Mouse (Mus musculus) forebrain, embryonic 16.5 days (tissue): ENCODE measurements around the gene Olfr943. TPM values are rescaled to one million over a fixed set of nuclear protein-coding genes. Genes with fewer than 3 reads are reported as not detected.

Experiments used
- ATAC-seq: fragments of 200-750 bp; cut with Nextera tagmentation; 2 replicates; pipeline ENCODE4 v1.8.0; 2017; ENCODE audit warnings: mild to moderate bottlenecking, moderate library complexity
- H3K27ac ChIP-seq: fragments of 300-500 bp; sonication (generic); 2 replicates; pipeline ENCODE4 v1.5.1; 2014; ENCODE audit warnings: low read length, control low read depth
- H3K27me3 ChIP-seq: fragments of 300-500 bp; sonication (generic); replicated peaks from 2 replicates; pipeline ENCODE4 v1.6.1; 2014; ENCODE audit warnings: low read length; ENCODE audit not compliant: control insufficient read depth, insufficient read depth
- H3K36me3 ChIP-seq: fragments of 300-500 bp; sonication (generic); 2 replicates; pipeline ENCODE4 v1.6.1; 2014; ENCODE audit not compliant: control insufficient read depth, insufficient read depth
- H3K4me1 ChIP-seq: fragments of 300-500 bp; sonication (generic); replicated peaks from 2 replicates; pipeline ENCODE4 v1.6.1; 2014; ENCODE audit warnings: low read length; ENCODE audit not compliant: control insufficient read depth, insufficient read depth
- H3K4me2 ChIP-seq: fragments of 300-500 bp; sonication (generic); 2 replicates; pipeline ENCODE4 v1.6.1; 2014; ENCODE audit warnings: mild to moderate bottlenecking, low read length, control low read depth
- H3K4me3 ChIP-seq: fragments of 300-500 bp; sonication (generic); replicated peaks from 2 replicates; pipeline ENCODE4 v1.5.1; 2014; ENCODE audit warnings: mild to moderate bottlenecking, low read length, control low read depth
- H3K9ac ChIP-seq: fragments of 300-500 bp; sonication (generic); replicated peaks from 2 replicates; pipeline ENCODE4 v1.6.1; 2014; ENCODE audit warnings: low read depth, low read length, control low read depth
- H3K9me3 ChIP-seq: fragments of 300-500 bp; sonication (generic); 2 replicates; pipeline ENCODE4 v1.6.1; 2016; ENCODE audit warnings: low read length; ENCODE audit not compliant: control insufficient read depth
- WGBS: fragments of 180-500 bp; shearing (Covaris S2); extraction: QIAGEN DNeasy Blood & Tissue Kit; methylation state at CpG from one replicate; pipeline ENCODE4 v1.1.7; 2014; 5-methylcytosine and 5-hydroxymethylcytosine counted together
- polyA plus RNA-seq: library from polyadenylated mRNA; unstranded; fragments of >200 nt; fragmentation: Nextera tagmentation; extraction: Ambion mirVana; gene quantifications from 2 replicates; pipeline ENCODE4 v1.2.1, GENCODE M21; 2015

The Olfr943 gene
- polyA plus RNA-seq, result not detected in 2 replicates

DNA sequence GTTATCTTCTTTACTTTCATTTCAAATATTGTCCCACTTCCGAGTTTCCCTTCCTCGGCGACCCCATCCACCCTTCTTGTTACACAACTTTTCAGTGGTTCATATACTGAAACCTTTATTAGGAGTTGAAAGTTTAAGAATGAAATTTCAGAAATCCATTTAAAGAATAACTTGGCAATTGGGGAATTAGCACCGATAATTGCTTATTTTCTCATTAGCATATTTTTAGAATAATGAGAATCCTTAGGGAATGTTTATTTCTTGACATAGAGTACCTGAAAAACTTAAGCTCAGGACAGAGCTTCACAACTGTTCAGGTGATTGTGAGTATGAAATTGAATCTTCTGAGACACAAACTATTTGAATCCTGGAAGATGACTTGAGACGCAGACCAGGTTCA is at the start of gene Olfr943:
Gene Olfr943 (plus strand): TSS at position 301 of the 400 bp plus-strand sequence.
- Histone ChIP-seq H3K36me3 (no peaks in the 10 kb centered on the region), H3K4me2 (no peak within 1 kb of the TSS), H3K27me3 (no peaks in the 10 kb centered on the region), H3K9me3 (0 out of 2 replicates have a peak, but pooled peaks cover 2% of the 10 kb centered on the region), H3K9ac (no peak within 1 kb of the TSS), H3K27ac (no peak within 1 kb of the TSS), H3K4me1 (no peaks in the 10 kb centered on the region), H3K4me3 (no peak within 1 kb of the TSS)
- no peak for ATAC-seq
- WGBS, result 94% methylated on average over 5 of the region's 5 CpGs

- Histone ChIP-seq H3K36me3 (no peaks in the 10 kb centered on the region), H3K9ac (no peak overlapping the region), H3K27ac (no peak overlapping the region), H3K27me3 (no peaks in the 10 kb centered on the region), H3K4me3 (no peak overlapping the region), H3K4me2 (no peak overlapping the region), H3K4me1 (no peaks in the 10 kb centered on the region), H3K9me3 (no peaks in the 10 kb centered on the region)
- 92% methylated on average over 1 of the region's 1 CpGs for WGBS
- ATAC-seq, result no peak
Observed at GRCm38 (mm10) chr9:39127326-39127725, 38.8 kb upstream of the Olfr943 start.

GRCm38 (mm10) chr9:39127831-39128230 is 38.3 kb upstream of the Olfr943 start, which contains the start of gene Olfr27:
Olfr27 (plus strand) TSS chr9:39128131.
- H3K27ac ChIP-seq, result no peak within 1 kb of the TSS
- H3K9ac ChIP-seq, result no peak within 1 kb of the TSS
- ATAC-seq, result no peak

GRCm38 (mm10) chr9:39152401-39152800 is 13.7 kb upstream of the Olfr943 start:
- no peak overlapping the region for H3K4me2 ChIP-seq
- no peaks in the 10 kb centered on the region for H3K9me3 ChIP-seq
- no peaks in the 10 kb centered on the region for H3K27me3 ChIP-seq
- H3K36me3 ChIP-seq, result no peaks in the 10 kb centered on the region
- no peak overlapping the region for H3K27ac ChIP-seq
- no peak overlapping the region for H3K9ac ChIP-seq
- WGBS, result 57% methylated on average over 1 of the region's 1 CpGs
- no peak overlapping the region for H3K4me3 ChIP-seq
- H3K4me1 ChIP-seq, result no peaks in the 10 kb centered on the region
- no peak for ATAC-seq

More at GRCm38 (mm10) chr9:39127831-39128230, 38.3 kb upstream of the Olfr943 start, which contains the start of gene Olfr27:
- no peak within 1 kb of the TSS for H3K4me3 ChIP-seq
- no peaks in the 10 kb centered on the region for H3K27me3 ChIP-seq
- no peak within 1 kb of the TSS for H3K4me2 ChIP-seq
- H3K36me3 ChIP-seq, result no peaks in the 10 kb centered on the region
- H3K9me3 ChIP-seq, result no peaks in the 10 kb centered on the region
- H3K4me1 ChIP-seq, result no peaks in the 10 kb centered on the region

DNA sequence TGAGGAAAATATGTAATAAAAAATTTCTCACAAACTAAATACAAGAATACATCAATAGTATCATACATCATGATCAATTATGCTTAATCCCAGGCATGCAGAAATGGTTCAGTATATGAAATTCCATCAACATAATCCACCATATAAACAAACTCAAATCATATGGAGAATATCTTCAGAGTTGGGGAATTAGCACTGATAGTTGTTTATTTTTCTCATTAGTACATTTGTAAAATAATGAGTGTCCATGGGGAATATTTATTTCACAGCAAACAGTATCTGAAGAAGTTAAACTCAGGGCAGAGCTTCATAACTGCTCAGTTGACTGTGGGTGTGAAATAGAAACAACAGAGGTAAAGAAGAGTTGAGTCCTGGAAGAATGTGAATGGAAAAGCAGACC is 35.5 kb downstream of the Olfr943 start, which contains the start of gene Olfr944:
Gene Olfr944 (plus strand): TSS at position 301 of the 400 bp plus-strand sequence.
- Histone ChIP-seq H3K4me2 (no peak within 1 kb of the TSS), H3K4me3 (no peak within 1 kb of the TSS), H3K9me3 (no peaks in the 10 kb centered on the region), H3K36me3 (no peaks in the 10 kb centered on the region), H3K27ac (no peak within 1 kb of the TSS), H3K9ac (no peak within 1 kb of the TSS), H3K4me1 (no peaks in the 10 kb centered on the region), H3K27me3 (no peaks in the 10 kb centered on the region)
- no peak for ATAC-seq

Other genes with a start within 250 kb of the Olfr943 start
- not detected in 2 replicates for gene Olfr930, start 236.5 kb upstream of the Olfr943 start, polyA plus RNA-seq
- gene Olfr933, start 194.0 kb upstream of the Olfr943 start, polyA plus RNA-seq, result not detected in 2 replicates
- not detected in 2 replicates for gene Olfr934, start 178.0 kb upstream of the Olfr943 start, polyA plus RNA-seq
- not detected in 2 replicates for gene Olfr935, start 166.6 kb upstream of the Olfr943 start, polyA plus RNA-seq
- not detected in 2 replicates for gene Olfr146, start 142.9 kb upstream of the Olfr943 start, polyA plus RNA-seq
- not detected in 2 replicates for gene Olfr937, start 101.4 kb upstream of the Olfr943 start, polyA plus RNA-seq
- not detected in 2 replicates for gene Olfr938, start 87.4 kb upstream of the Olfr943 start, polyA plus RNA-seq
- not detected in 2 replicates for gene Olfr27, start 38.2 kb upstream of the Olfr943 start, polyA plus RNA-seq
- not detected in 2 replicates for gene Olfr944, start 35.6 kb downstream of the Olfr943 start, polyA plus RNA-seq
- gene Olfr1537, start 83.7 kb downstream of the Olfr943 start, polyA plus RNA-seq, result not detected in 2 replicates
- gene Olfr945, start 110.5 kb downstream of the Olfr943 start, polyA plus RNA-seq, result not detected in 2 replicates
- not detected in 2 replicates for gene Olfr948, start 159.7 kb downstream of the Olfr943 start, polyA plus RNA-seq
- gene Olfr951, start 221.1 kb downstream of the Olfr943 start, polyA plus RNA-seq, result not detected in 2 replicates